Mouse (Mus musculus): ENCODE results near the gene U2af1. TPM values are rescaled to one million over a fixed set of nuclear protein-coding genes. Genes with fewer than 3 reads are reported as not detected.
A peak's percentile ranks its signal among the peaks of the same experiment; 100 is the strongest.

U2af1 gene
- polyA plus RNA-seq, 1 experiment from 2014 or later = 266 TPM

DNA sequence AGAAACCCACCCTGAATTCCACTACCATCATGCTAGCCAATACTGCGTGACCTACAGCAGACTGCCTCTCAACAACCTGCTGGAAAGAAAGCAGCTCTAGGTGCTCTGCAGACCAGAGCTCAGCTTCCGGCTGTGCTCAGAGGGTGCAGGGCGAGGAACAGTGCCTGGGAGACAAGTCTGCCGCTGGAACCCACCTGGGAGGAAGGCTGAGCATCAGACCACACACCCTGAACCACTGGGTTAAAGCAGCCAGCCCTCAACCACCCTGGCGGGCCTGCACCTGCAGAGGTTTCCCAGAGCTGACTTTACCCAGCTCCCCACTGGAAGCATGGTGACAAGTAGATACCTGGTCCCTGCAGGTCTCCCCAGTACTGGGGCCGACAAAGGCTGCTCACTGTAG, 5.4 kb downstream of the U2af1 start:
- peaks cover 50% of the 10 kb centered on the region for H3K36me3 ChIP-seq (ENCODE audit: control insufficient read depth, insufficient read depth)
- H3K9me3 ChIP-seq (ENCODE audit: control insufficient read depth, low read length) = no peaks in the 10 kb centered on the region
- H3K4me1 ChIP-seq (replicated peaks; ENCODE audit: control insufficient read depth, insufficient read depth, low read length) = peaks cover 13% of the 10 kb centered on the region
- no peak overlapping the region for H3K4me3 ChIP-seq (replicated peaks; ENCODE audit: low read length)
- H3K9ac ChIP-seq (replicated peaks; ENCODE audit: low read depth, low read length) = no peak overlapping the region
- H3K27ac ChIP-seq (ENCODE audit: low read length) = no peak overlapping the region
- no peak overlapping the region for H3K4me2 ChIP-seq (ENCODE audit: low read length)
- WGBS = 87% methylated on average over 6 of the region's 6 CpGs
- H3K27me3 ChIP-seq (replicated peaks; ENCODE audit: control insufficient read depth, insufficient read depth, low read length) = no peaks in the 10 kb centered on the region
- no peak for ATAC-seq

DNA sequence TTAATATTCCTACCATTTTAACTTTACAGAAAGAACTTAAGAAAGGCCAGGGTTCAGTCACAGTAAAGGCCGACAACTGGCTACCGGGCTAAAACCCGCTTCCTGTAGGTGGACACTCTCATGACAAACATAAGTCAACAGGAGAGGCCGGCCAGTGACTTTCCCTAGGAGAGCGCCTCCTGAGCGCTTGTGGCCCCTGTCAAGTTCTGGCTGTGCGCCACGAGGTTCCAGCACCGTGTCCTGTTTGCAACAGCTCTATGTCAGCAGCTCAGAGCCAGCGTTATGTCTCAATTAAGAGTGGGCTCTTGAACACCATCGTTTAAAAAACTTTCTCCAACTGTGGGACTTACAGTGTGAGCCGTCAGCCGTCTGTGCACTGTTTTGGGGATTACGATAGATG, 6.5 kb downstream of the U2af1 start:
- Histone ChIP-seq H3K27me3 (replicated peaks; ENCODE audit: control insufficient read depth, insufficient read depth, low read length) (no peaks in the 10 kb centered on the region), H3K9ac (replicated peaks; ENCODE audit: low read depth, low read length) (no peak overlapping the region), H3K4me3 (replicated peaks; ENCODE audit: low read length) (no peak overlapping the region), H3K4me2 (ENCODE audit: low read length) (no peak overlapping the region), H3K4me1 (replicated peaks; ENCODE audit: control insufficient read depth, insufficient read depth, low read length) (peaks cover 5% of the 10 kb centered on the region), H3K9me3 (ENCODE audit: control insufficient read depth, low read length) (no peaks in the 10 kb centered on the region), H3K27ac (ENCODE audit: low read length) (no peak overlapping the region), H3K36me3 (ENCODE audit: control insufficient read depth, insufficient read depth) (peaks cover 59% of the 10 kb centered on the region)
- ATAC-seq = no peak
- WGBS = 90% methylated on average over 14 of the region's 14 CpGs

DNA sequence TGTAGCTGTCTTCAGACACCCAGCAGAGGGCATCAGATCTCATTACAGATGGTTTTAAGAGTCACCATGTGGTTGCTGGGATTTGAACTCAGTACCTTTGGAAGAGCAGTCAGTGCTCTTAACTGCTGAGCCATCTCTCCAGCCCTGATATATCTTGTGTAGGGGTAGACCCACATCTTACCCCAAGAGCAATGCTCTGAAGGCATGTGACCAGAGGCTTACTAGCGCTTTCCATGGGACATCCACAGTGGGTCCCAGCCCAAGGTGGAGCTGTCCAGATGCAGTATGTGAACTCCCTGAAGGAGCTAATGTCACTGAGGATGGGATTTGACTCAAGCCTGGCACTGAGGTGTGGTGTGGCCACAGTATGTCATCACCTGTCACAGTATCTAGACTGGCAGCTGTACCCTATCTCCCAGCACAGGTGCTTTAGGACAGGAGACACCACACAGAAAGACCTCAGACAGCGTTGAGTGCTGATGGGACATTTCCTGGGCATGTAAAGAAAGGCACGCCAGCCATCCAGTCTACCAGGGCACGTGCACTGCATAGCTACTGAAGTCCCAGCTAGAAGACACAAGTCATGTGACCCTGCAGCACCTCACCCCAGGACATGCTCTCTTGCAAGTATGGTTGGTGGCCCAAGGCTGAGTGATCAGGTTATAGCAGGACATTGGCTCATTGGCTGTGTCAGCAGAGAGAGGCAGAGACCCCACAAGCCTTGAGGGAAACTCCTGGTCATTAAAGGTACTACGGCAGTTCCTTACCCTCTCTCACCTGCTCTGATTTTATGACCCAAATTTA, 12.3 kb downstream of the U2af1 start:
- peaks cover 46% of the 10 kb centered on the region for H3K36me3 ChIP-seq (ENCODE audit: control insufficient read depth, insufficient read depth)

DNA sequence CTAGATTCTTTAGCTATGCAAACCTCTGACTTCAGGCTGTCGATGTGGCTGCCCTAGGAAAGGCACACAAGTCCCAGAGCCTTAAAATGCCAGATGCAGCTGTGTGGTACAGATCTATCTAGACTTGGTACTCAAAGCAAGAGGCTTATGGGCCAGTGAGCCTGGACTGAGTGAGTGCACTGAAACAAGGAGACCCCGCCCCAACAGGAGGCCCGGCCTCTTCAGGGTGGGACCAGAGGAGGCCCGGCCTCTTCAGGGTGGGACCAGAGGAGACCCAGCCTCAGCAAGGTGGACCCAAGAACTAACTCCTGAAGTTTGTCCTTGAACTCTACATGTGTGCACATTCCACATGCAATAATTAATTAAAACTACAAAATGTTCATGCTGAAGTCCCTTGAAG, 15.8 kb downstream of the U2af1 start:
- H3K4me2 ChIP-seq (ENCODE audit: low read length) = no peak overlapping the region
- ATAC-seq = no peak
- no peak overlapping the region for H3K27ac ChIP-seq (ENCODE audit: low read length)
- H3K4me3 ChIP-seq (replicated peaks; ENCODE audit: low read length) = no peak overlapping the region
- WGBS = 80% methylated on average over 4 of the region's 4 CpGs
- peaks cover 21% of the 10 kb centered on the region for H3K36me3 ChIP-seq (ENCODE audit: control insufficient read depth, insufficient read depth)
- H3K9ac ChIP-seq (replicated peaks; ENCODE audit: low read depth, low read length) = no peak overlapping the region
- H3K9me3 ChIP-seq (ENCODE audit: control insufficient read depth, low read length) = no peaks in the 10 kb centered on the region
- peaks cover 6% of the 10 kb centered on the region for H3K4me1 ChIP-seq (replicated peaks; ENCODE audit: control insufficient read depth, insufficient read depth, low read length)
- H3K27me3 ChIP-seq (replicated peaks; ENCODE audit: control insufficient read depth, insufficient read depth, low read length) = no peaks in the 10 kb centered on the region

More for the DNA sequence above, 12.3 kb downstream of the U2af1 start:
- no peak overlapping the region for H3K27ac ChIP-seq (ENCODE audit: low read length)
- no peak for ATAC-seq
- no peaks in the 10 kb centered on the region for H3K27me3 ChIP-seq (replicated peaks; ENCODE audit: control insufficient read depth, insufficient read depth, low read length)
- no peaks in the 10 kb centered on the region for H3K9me3 ChIP-seq (ENCODE audit: control insufficient read depth, low read length)
- H3K4me2 ChIP-seq (ENCODE audit: low read length) = no peak overlapping the region
- no peaks in the 10 kb centered on the region for H3K4me1 ChIP-seq (replicated peaks; ENCODE audit: control insufficient read depth, insufficient read depth, low read length)
- H3K4me3 ChIP-seq (replicated peaks; ENCODE audit: low read length) = no peak overlapping the region
- 93% methylated on average over 5 of the region's 5 CpGs for WGBS
- H3K9ac ChIP-seq (replicated peaks; ENCODE audit: low read depth, low read length) = no peak overlapping the region

DNA sequence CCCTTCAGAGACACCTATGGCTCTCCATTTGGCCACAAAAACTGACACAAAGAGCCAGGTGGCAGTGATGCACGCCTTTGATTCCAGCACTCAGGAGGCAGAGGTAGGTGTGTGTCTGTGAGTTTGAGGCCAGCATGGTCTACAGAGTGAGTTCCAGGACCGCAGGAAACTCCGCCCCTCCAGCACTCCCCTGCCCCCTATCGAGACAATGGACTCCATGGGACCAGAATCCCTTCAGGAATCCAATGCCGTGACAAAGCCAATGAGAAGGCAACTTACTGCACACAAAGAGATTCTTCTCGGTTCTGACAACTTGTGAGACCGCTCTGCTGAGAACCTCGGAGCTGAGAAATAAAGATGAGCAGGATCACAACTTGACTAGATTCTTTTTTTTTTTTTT, 16.4 kb downstream of the U2af1 start:
- Histone ChIP-seq H3K4me3 (replicated peaks; ENCODE audit: low read length) (no peak overlapping the region), H3K4me1 (replicated peaks; ENCODE audit: control insufficient read depth, insufficient read depth, low read length) (peaks cover 11% of the 10 kb centered on the region), H3K9ac (replicated peaks; ENCODE audit: low read depth, low read length) (no peak overlapping the region), H3K4me2 (ENCODE audit: low read length) (no peak overlapping the region), H3K27ac (ENCODE audit: low read length) (no peak overlapping the region), H3K36me3 (ENCODE audit: control insufficient read depth, insufficient read depth) (peaks cover 15% of the 10 kb centered on the region), H3K27me3 (replicated peaks; ENCODE audit: control insufficient read depth, insufficient read depth, low read length) (no peaks in the 10 kb centered on the region), H3K9me3 (ENCODE audit: control insufficient read depth, low read length) (no peaks in the 10 kb centered on the region)
- 29% methylated on average over 8 of the region's 8 CpGs for WGBS
- ATAC-seq = no peak

DNA sequence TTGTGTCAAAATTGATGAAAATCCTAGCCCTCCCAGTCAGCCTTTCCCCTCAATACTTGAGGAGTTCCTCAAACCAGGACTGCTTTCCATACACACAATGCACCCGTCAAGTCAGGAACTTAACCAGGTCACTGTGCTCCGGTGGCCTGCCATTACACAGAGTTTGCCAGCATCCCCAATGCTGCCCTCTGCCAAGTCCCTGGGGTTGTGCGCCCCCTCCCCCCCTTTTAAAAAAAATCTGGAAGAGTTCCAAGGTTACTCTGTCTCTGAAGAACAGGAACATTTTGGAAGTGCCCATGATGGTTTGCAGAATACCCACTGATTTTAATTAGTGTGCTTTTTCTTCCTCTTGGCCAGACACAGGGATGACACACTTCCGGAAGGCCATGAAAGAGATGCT, 19.0 kb downstream of the U2af1 start:
- H3K36me3 ChIP-seq (ENCODE audit: control insufficient read depth, insufficient read depth) = no peaks in the 10 kb centered on the region
- 27% methylated on average over 4 of the region's 4 CpGs for WGBS

DNA sequence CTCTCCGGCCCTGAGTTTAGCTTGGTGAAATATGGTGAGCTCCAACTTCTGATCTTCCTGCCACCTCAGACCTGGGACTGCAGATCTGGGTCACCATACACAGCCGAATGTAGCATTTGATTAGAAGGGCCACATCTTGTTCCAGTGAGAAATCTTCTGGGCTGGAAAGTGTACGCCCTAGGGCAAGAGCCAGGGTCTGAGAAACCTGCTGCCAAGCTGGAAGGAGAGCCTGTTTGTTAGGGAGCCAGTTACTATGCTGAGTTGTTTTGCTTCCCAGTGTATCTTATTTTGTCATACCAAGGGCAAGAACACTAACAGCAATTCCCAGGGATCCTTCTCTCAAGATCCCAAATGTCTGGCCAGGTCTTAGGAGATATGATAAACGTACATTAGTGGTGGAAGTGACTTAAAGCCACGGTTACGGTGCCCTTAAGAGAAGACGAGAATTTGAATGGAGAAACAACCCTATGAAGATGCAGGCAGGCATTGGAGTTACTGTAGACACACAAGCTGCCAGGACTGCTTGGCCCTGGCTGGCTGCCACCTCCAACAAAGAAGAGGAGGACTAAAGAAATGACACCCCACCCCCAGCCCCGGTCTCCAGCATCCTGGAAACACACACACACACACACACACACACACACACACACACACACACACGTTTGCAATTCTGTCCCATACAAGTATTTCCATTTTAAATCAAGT, 20.7 kb downstream of the U2af1 start:
- Histone ChIP-seq H3K4me1 (replicated peaks; ENCODE audit: control insufficient read depth, insufficient read depth, low read length) (peaks cover 24% of the 10 kb centered on the region), H3K4me2 (ENCODE audit: low read length) (no peak overlapping the region)
- peak; percentile 48; the same call in 1 of the 2 replicates for ATAC-seq

More for the DNA sequence above, 19.0 kb downstream of the U2af1 start:
- no peak overlapping the region for H3K4me2 ChIP-seq (ENCODE audit: low read length)
- H3K27me3 ChIP-seq (replicated peaks; ENCODE audit: control insufficient read depth, insufficient read depth, low read length) = peaks cover 4% of the 10 kb centered on the region; the same call in 1 of the 2 replicates
- H3K9ac ChIP-seq (replicated peaks; ENCODE audit: low read depth, low read length) = no peak overlapping the region
- no peaks in the 10 kb centered on the region for H3K9me3 ChIP-seq (ENCODE audit: control insufficient read depth, low read length)
- no peak overlapping the region for H3K4me3 ChIP-seq (replicated peaks; ENCODE audit: low read length)
- H3K4me1 ChIP-seq (replicated peaks; ENCODE audit: control insufficient read depth, insufficient read depth, low read length) = peaks cover 24% of the 10 kb centered on the region
- H3K27ac ChIP-seq (ENCODE audit: low read length) = no peak overlapping the region
- no peak for ATAC-seq

DNA sequence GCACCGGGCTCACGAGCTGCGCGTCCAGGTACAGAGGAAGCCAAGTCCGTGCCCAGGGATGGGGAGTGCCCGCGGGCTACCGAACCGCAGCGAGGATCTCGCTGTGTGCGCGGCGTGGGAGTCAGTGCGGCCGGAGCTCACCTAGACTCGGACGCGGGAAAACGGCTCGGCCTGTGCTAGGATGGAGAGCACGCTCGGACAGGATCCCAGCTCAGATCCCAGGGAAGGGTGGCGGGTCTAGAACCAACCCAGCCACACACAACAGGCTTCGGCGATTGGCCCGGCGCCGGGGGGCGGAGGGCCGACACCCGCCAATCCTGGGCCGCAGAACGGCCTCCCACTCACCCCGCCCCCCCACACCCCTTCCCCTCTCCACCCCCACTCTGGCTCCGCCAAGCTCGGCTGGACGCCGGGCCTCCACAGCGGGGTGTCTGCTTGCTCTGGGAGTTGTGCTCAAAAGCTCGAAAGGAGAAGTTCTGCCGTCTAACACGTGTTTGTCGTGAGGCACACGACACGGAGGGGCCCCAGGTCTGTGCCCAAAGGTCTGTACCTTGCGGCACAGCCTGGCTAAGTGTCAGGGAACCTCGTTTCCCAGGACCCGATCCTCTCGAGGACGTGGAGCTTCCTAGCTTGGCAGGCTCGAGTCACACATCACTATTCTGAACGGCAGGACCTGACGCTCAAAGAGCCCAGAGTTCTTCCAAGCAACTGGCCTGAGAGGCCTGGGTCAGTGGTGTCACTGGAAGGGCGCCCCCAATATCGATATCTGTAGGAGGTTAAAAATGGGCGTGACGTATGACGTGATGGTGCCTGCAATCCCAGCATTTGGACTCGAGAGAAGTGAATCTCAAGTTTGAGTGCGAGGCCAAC, 21.5 kb downstream of the U2af1 start, which contains the start of gene Cbs:
Gene Cbs (minus strand): TSS at position 297 of the 870 bp plus-strand sequence.
- no peaks in the 10 kb centered on the region for H3K9me3 ChIP-seq (ENCODE audit: control insufficient read depth, low read length)
- 2% methylated on average over 59 of the region's 61 CpGs for WGBS
- H3K4me3 ChIP-seq (replicated peaks; ENCODE audit: low read length) = peak within 1 kb of the TSS; percentile 56
- no peaks in the 10 kb centered on the region for H3K36me3 ChIP-seq (ENCODE audit: control insufficient read depth, insufficient read depth)
- ATAC-seq = peak; percentile 86
- H3K9ac ChIP-seq (replicated peaks; ENCODE audit: low read depth, low read length) = peak within 1 kb of the TSS; percentile 57
- H3K4me1 ChIP-seq (replicated peaks; ENCODE audit: control insufficient read depth, insufficient read depth, low read length) = peaks cover 24% of the 10 kb centered on the region
- H3K27ac ChIP-seq (ENCODE audit: low read length) = peak within 1 kb of the TSS; percentile 61
- H3K27me3 ChIP-seq (replicated peaks; ENCODE audit: control insufficient read depth, insufficient read depth, low read length) = peaks cover 4% of the 10 kb centered on the region; the same call in 1 of the 2 replicates
- H3K4me2 ChIP-seq (ENCODE audit: low read length) = peak within 1 kb of the TSS; percentile 93

More for the DNA sequence above, 20.7 kb downstream of the U2af1 start:
- Histone ChIP-seq H3K36me3 (ENCODE audit: control insufficient read depth, insufficient read depth) (no peaks in the 10 kb centered on the region), H3K9me3 (ENCODE audit: control insufficient read depth, low read length) (no peaks in the 10 kb centered on the region), H3K27me3 (replicated peaks; ENCODE audit: control insufficient read depth, insufficient read depth, low read length) (peaks cover 4% of the 10 kb centered on the region; the same call in 1 of the 2 replicates), H3K9ac (replicated peaks; ENCODE audit: low read depth, low read length) (no peak overlapping the region), H3K27ac (ENCODE audit: low read length) (peak overlapping the region; percentile 61), H3K4me3 (replicated peaks; ENCODE audit: low read length) (no peak overlapping the region)
- WGBS = 28% methylated on average over 9 of the region's 9 CpGs

Data from forebrain, embryonic 16.5 days (tissue).